Mouse (Mus musculus): ENCODE results near the gene Unc13c. TPM values are rescaled to one million over a fixed set of nuclear protein-coding genes. Genes with fewer than 3 reads are reported as not detected.

Gene Unc13c
- total and polyA plus RNA-seq, 2 experiments: not detected

DNA sequence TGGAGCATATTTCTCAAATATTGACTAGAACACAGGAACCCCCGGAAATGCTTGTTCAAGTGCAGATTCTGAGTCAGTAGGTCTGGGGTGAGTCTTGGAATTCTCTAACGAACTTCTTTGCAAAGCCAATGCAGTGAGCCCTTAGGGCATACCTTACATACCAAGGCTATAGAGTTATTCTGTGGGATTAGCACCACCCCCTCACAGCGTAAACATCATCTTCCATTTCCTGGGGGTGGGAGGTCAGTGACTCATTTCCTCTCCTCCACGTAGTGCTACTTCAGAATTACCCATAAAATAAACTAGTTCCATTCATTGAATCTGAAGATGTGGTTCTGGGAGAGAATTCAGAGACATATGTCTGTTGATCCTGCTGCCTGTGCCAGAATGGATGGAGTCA, 62.8 kb downstream of the Unc13c start:
- TF ChIP-seq CTCF (IDR thresholded peaks at IDR 0.05; ENCODE audit: low read depth, low read length): no peak
- TF ChIP-seq POLR2A (IDR thresholded peaks at IDR 0.05; ENCODE audit: extremely low read depth, insufficient read depth, low read length): no peak
- no peaks in the 10 kb centered on the region for H3K27me3 ChIP-seq (ENCODE audit: control insufficient read depth, insufficient read depth, low read length)
- H3K27ac ChIP-seq (replicated peaks; ENCODE audit: insufficient read depth, low read depth, low read length): no peak overlapping the region
- no peaks in the 10 kb centered on the region for H3K4me1 ChIP-seq (ENCODE audit: control insufficient read depth, insufficient read depth, low read length)
- 62% methylated on average over 4 of the region's 4 CpGs for WGBS
- H3K4me3 ChIP-seq (ENCODE audit: insufficient read depth, low read depth, low read length): no peak overlapping the region
- no peak overlapping the region for H3K9ac ChIP-seq (ENCODE audit: low read depth, low read length)
- H3K36me3 ChIP-seq (ENCODE audit: control insufficient read depth, insufficient read depth, low read length): no peaks in the 10 kb centered on the region
- no peak for DNase-seq (ENCODE audit: extremely low read depth, low read depth, low spot score)
- H3K79me2 ChIP-seq (ENCODE audit: control insufficient read depth, insufficient read depth, low read length): no peaks in the 10 kb centered on the region

- 69% methylated on average over 3 of the region's 3 CpGs for WGBS
These were observed 70.2 kb downstream of the Unc13c start for GRCm38 (mm10) chr9:73898516-73898915.

DNA sequence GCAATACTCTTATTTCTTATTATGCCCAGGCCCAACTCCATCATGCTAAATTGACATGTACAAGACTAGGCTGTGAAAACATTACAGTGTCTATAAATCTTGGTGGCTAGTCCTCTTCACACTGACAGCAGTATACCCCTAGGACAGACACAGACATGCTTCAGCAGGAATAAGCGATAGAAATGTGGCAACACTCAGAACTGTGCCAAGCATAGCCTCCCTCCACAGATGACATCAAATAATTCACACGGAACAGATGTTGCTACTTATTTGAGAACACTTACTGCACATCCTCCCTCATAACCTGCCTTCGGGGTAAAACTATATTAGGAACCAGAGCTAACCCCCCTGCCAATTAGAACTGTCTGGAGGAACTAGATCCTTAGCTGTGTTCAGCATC, 72.6 kb downstream of the Unc13c start:
- H3K4me3 ChIP-seq (ENCODE audit: insufficient read depth, low read depth, low read length): no peak overlapping the region
- TF ChIP-seq POLR2A (IDR thresholded peaks at IDR 0.05; ENCODE audit: extremely low read depth, insufficient read depth, low read length) (no peak), CTCF (IDR thresholded peaks at IDR 0.05; ENCODE audit: low read depth, low read length) (no peak)
- H3K9ac ChIP-seq (ENCODE audit: low read depth, low read length): no peak overlapping the region
- DNase-seq (ENCODE audit: extremely low read depth, low read depth, low spot score): no peak
- WGBS: 88% methylated on average over 3 of the region's 3 CpGs
- no peaks in the 10 kb centered on the region for H3K4me1 ChIP-seq (ENCODE audit: control insufficient read depth, insufficient read depth, low read length)
- H3K36me3 ChIP-seq (ENCODE audit: control insufficient read depth, insufficient read depth, low read length): no peaks in the 10 kb centered on the region
- no peaks in the 10 kb centered on the region for H3K27me3 ChIP-seq (ENCODE audit: control insufficient read depth, insufficient read depth, low read length)
- H3K27ac ChIP-seq (replicated peaks; ENCODE audit: insufficient read depth, low read depth, low read length): no peak overlapping the region
- H3K79me2 ChIP-seq (ENCODE audit: control insufficient read depth, insufficient read depth, low read length): no peaks in the 10 kb centered on the region

More at GRCm38 (mm10) chr9:73898516-73898915, 70.2 kb downstream of the Unc13c start:
- TF ChIP-seq POLR2A (IDR thresholded peaks at IDR 0.05; ENCODE audit: extremely low read depth, insufficient read depth, low read length) (no peak), CTCF (IDR thresholded peaks at IDR 0.05; ENCODE audit: low read depth, low read length) (no peak)
- Histone ChIP-seq H3K9ac (ENCODE audit: low read depth, low read length) (no peak overlapping the region), H3K27ac (replicated peaks; ENCODE audit: insufficient read depth, low read depth, low read length) (no peak overlapping the region), H3K4me1 (ENCODE audit: control insufficient read depth, insufficient read depth, low read length) (no peaks in the 10 kb centered on the region), H3K79me2 (ENCODE audit: control insufficient read depth, insufficient read depth, low read length) (no peaks in the 10 kb centered on the region), H3K36me3 (ENCODE audit: control insufficient read depth, insufficient read depth, low read length) (no peaks in the 10 kb centered on the region), H3K4me3 (ENCODE audit: insufficient read depth, low read depth, low read length) (no peak overlapping the region), H3K27me3 (ENCODE audit: control insufficient read depth, insufficient read depth, low read length) (no peaks in the 10 kb centered on the region)
- DNase-seq (ENCODE audit: extremely low read depth, low read depth, low spot score): no peak

GRCm38 (mm10) chr9:73883587-73883986, 85.2 kb downstream of the Unc13c start:
- Histone ChIP-seq H3K36me3 (ENCODE audit: control insufficient read depth, insufficient read depth, low read length) (no peaks in the 10 kb centered on the region), H3K27ac (replicated peaks; ENCODE audit: insufficient read depth, low read depth, low read length) (no peak overlapping the region), H3K4me1 (ENCODE audit: control insufficient read depth, insufficient read depth, low read length) (no peaks in the 10 kb centered on the region), H3K27me3 (ENCODE audit: control insufficient read depth, insufficient read depth, low read length) (no peaks in the 10 kb centered on the region), H3K79me2 (ENCODE audit: control insufficient read depth, insufficient read depth, low read length) (no peaks in the 10 kb centered on the region), H3K4me3 (ENCODE audit: insufficient read depth, low read depth, low read length) (no peak overlapping the region), H3K9ac (ENCODE audit: low read depth, low read length) (no peak overlapping the region)
- WGBS: no CpG with 5 or more reads among the region's 1 CpGs
- TF ChIP-seq POLR2A (IDR thresholded peaks at IDR 0.05; ENCODE audit: extremely low read depth, insufficient read depth, low read length) (no peak), CTCF (IDR thresholded peaks at IDR 0.05; ENCODE audit: low read depth, low read length) (no peak)
- no peak for DNase-seq (ENCODE audit: extremely low read depth, low read depth, low spot score)

DNA sequence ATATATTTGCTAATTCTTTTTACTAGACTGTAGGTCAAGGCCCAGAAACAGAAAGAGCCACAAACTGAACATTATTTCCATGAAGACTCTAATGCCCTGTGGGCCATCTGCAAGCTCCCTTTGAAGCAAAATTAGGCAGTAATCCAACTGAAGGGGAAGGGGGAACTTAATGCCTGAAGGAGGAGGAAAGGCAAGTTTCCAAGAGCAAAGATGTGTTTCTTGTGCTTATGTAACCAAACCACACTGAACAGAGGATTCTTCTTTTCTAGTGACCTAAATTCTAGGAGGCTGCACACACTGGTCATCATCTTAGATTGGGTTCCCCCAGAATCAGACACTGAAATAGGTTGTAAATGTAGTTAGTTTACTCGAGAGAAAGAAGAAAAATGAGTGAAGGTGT, 85.6 kb downstream of the Unc13c start:
- no peak overlapping the region for H3K4me3 ChIP-seq (ENCODE audit: insufficient read depth, low read depth, low read length)
- no peak overlapping the region for H3K9ac ChIP-seq (ENCODE audit: low read depth, low read length)
- H3K79me2 ChIP-seq (ENCODE audit: control insufficient read depth, insufficient read depth, low read length): no peaks in the 10 kb centered on the region
- no peaks in the 10 kb centered on the region for H3K36me3 ChIP-seq (ENCODE audit: control insufficient read depth, insufficient read depth, low read length)
- TF ChIP-seq CTCF (IDR thresholded peaks at IDR 0.05; ENCODE audit: low read depth, low read length): no peak
- no peak for DNase-seq (ENCODE audit: extremely low read depth, low read depth, low spot score)
- H3K27me3 ChIP-seq (ENCODE audit: control insufficient read depth, insufficient read depth, low read length): no peaks in the 10 kb centered on the region
- no peaks in the 10 kb centered on the region for H3K4me1 ChIP-seq (ENCODE audit: control insufficient read depth, insufficient read depth, low read length)
- 45% methylated on average over 1 of the region's 1 CpGs for WGBS
- H3K27ac ChIP-seq (replicated peaks; ENCODE audit: insufficient read depth, low read depth, low read length): no peak overlapping the region

DNA sequence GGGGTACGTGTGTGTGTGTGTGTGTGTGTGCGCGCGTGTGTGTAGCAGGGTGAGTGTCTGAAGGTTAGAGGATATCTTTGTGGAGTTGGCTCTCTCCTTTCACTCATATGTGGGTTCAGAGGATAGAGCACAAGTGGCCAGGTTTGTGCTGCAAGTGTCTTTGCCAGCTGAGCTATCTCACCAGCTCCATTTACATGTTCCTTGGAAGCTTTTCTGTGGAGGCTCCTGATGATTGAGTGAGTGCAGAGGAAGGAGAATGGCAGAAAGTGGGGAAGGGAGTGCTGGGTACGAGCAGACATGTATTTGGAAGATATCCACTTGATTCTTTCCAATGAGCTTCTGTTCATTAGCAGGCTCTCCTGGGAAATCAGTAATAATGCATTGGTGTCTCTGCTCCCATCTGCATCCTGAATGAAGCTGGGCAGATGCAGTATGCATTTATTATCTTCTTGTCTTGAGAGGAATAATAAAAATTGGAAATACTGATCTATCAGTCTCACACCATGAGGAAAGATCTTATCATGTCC, 86.3 kb downstream of the Unc13c start:
- TF ChIP-seq CTCF (IDR thresholded peaks at IDR 0.05; ENCODE audit: low read depth, low read length) (no peak), POLR2A (IDR thresholded peaks at IDR 0.05; ENCODE audit: extremely low read depth, insufficient read depth, low read length) (no peak)
- DNase-seq (ENCODE audit: extremely low read depth, low read depth, low spot score): no peak
- 77% methylated on average over 5 of the region's 5 CpGs for WGBS
- Histone ChIP-seq H3K79me2 (ENCODE audit: control insufficient read depth, insufficient read depth, low read length) (no peaks in the 10 kb centered on the region), H3K27ac (replicated peaks; ENCODE audit: insufficient read depth, low read depth, low read length) (no peak overlapping the region), H3K4me1 (ENCODE audit: control insufficient read depth, insufficient read depth, low read length) (no peaks in the 10 kb centered on the region), H3K4me3 (ENCODE audit: insufficient read depth, low read depth, low read length) (no peak overlapping the region), H3K9ac (ENCODE audit: low read depth, low read length) (no peak overlapping the region), H3K36me3 (ENCODE audit: control insufficient read depth, insufficient read depth, low read length) (no peaks in the 10 kb centered on the region), H3K27me3 (ENCODE audit: control insufficient read depth, insufficient read depth, low read length) (no peaks in the 10 kb centered on the region)
